Mouse (Mus musculus): ENCODE measurements at regions not wholly inside any gene's neighbourhood (a gene's known extent, or its start where the extent isn't known, plus 50 kb on each side); places are given as distances from the start of the nearest gene placed in this dataset.

DNA sequence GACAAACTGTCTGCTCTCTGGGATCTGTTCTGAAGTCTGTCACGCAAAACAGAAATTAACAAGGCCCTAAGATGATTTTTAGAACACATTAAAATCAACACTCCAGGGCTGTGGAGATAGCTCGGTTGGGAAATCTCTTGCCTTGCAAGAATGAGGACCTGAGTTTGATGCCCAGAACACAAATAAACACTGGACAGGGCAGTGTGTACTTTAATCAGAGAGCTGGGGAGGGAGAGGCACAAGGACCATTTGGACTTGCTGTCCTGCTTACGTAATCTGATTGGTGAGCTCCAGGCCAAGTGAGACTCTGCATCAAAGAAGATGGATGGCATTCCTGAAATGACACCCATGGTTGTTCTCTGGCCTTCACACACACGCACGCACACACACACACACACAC, 111.2 kb upstream of the Stac start:
- H3K4me3 ChIP-seq (replicated peaks), result no peak overlapping the region
- H3K27me3 ChIP-seq (replicated peaks), result no peaks in the 10 kb centered on the region
- no peaks in the 10 kb centered on the region for H3K9me3 ChIP-seq
- no peak overlapping the region for H3K9ac ChIP-seq
- WGBS, result 79% methylated on average over 5 of the region's 5 CpGs
- H3K36me3 ChIP-seq, result no peaks in the 10 kb centered on the region
- ATAC-seq, result no peak
- no peak overlapping the region for H3K4me2 ChIP-seq (replicated peaks)
- no peaks in the 10 kb centered on the region for H3K4me1 ChIP-seq (replicated peaks)
- no peak overlapping the region for H3K27ac ChIP-seq

GRCm38 (mm10) chr9:111800869-111801268, 110.7 kb upstream of the Stac start:
- Histone ChIP-seq H3K9me3 (no peaks in the 10 kb centered on the region), H3K27me3 (replicated peaks) (no peaks in the 10 kb centered on the region), H3K36me3 (no peaks in the 10 kb centered on the region), H3K9ac (no peak overlapping the region), H3K4me3 (replicated peaks) (no peak overlapping the region), H3K4me2 (replicated peaks) (no peak overlapping the region), H3K27ac (no peak overlapping the region), H3K4me1 (replicated peaks) (no peaks in the 10 kb centered on the region)
- ATAC-seq, result no peak
- WGBS, result 83% methylated on average over 5 of the region's 5 CpGs

- Histone ChIP-seq H3K36me3 (no peaks in the 10 kb centered on the region), H3K4me1 (replicated peaks) (no peaks in the 10 kb centered on the region), H3K4me3 (replicated peaks) (no peak overlapping the region), H3K9ac (no peak overlapping the region), H3K9me3 (no peaks in the 10 kb centered on the region), H3K27ac (no peak overlapping the region), H3K4me2 (replicated peaks) (no peak overlapping the region), H3K27me3 (replicated peaks) (no peaks in the 10 kb centered on the region)
- ATAC-seq, result no peak
- 77% methylated on average over 3 of the region's 3 CpGs for WGBS
These were observed 88.8 kb upstream of the Stac start for GRCm38 (mm10) chr9:111778981-111779380.

DNA sequence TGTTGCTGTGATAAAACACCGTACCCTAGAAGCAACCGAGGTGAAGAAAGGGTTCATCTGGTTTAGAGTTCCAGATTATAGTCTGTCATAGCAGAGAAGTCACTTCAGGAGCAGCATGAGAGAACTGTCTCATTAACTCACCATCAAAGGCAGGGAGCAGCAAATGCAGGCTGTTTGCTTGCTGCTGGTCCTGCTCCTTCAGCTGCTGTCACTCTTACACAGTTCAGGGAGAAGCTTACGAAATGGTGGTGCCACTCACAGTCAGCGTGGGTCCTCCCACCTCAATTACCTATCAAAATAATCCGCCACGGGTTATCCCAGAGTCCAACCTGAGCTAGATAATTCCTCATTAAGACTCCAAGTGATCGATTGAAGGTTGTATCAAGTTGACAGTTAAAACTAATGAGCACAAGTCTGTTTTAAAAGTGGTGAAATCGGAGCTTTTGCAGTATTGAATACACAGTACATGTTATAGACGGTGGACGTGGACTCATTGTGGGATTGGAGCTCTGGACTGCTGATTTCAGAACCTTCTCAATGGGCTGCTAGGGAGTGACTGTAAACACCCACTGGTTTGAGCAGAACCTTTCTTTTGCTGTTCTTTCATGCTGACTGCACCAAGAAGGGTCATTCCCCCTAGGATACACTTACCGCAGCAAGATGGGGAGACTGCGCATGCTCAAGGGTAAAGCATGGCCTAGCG, 87.4 kb upstream of the Stac start:
- 82% methylated on average over 13 of the region's 13 CpGs for WGBS
- no peak overlapping the region for H3K9ac ChIP-seq
- ATAC-seq, result no peak

DNA sequence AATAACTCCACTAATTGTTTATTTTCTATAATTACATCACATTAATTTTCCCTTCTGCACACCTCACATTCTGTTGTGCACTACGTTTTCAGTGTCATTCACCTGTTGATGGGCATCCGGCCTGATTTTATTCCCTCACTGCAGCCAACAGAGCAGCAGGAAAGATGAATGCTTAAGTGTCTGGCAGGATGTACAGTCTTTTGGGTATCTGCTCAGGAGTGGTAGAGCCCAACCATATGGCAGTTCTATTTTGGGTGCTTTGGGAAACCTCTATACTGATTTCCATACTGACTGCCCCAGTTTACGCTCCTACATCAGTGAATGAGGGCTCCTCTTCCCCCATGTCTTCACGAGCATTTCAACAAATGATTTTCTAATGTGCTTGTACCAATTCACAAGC, 84.1 kb upstream of the Stac start:
- no peak overlapping the region for H3K4me3 ChIP-seq (replicated peaks)
- 88% methylated on average over 4 of the region's 4 CpGs for WGBS
- ATAC-seq, result no peak
- no peak overlapping the region for H3K27ac ChIP-seq
- no peaks in the 10 kb centered on the region for H3K36me3 ChIP-seq
- no peak overlapping the region for H3K4me2 ChIP-seq (replicated peaks)
- no peaks in the 10 kb centered on the region for H3K9me3 ChIP-seq
- H3K4me1 ChIP-seq (replicated peaks), result no peaks in the 10 kb centered on the region
- H3K9ac ChIP-seq, result no peak overlapping the region
- no peaks in the 10 kb centered on the region for H3K27me3 ChIP-seq (replicated peaks)

More for the DNA sequence above, 87.4 kb upstream of the Stac start:
- Histone ChIP-seq H3K27me3 (replicated peaks) (no peaks in the 10 kb centered on the region), H3K4me2 (replicated peaks) (no peak overlapping the region), H3K4me3 (replicated peaks) (no peak overlapping the region), H3K36me3 (no peaks in the 10 kb centered on the region), H3K27ac (no peak overlapping the region), H3K4me1 (replicated peaks) (no peaks in the 10 kb centered on the region), H3K9me3 (no peaks in the 10 kb centered on the region)

- Histone ChIP-seq H3K9ac (no peak overlapping the region), H3K36me3 (no peaks in the 10 kb centered on the region), H3K4me2 (replicated peaks) (no peak overlapping the region), H3K27ac (no peak overlapping the region), H3K4me1 (replicated peaks) (no peaks in the 10 kb centered on the region), H3K4me3 (replicated peaks) (no peak overlapping the region), H3K9me3 (no peaks in the 10 kb centered on the region), H3K27me3 (replicated peaks) (no peaks in the 10 kb centered on the region)
- ATAC-seq, result no peak
- WGBS, result 68% methylated on average over 11 of the region's 11 CpGs
These were observed 72.7 kb upstream of the Stac start for GRCm38 (mm10) chr9:111762653-111763468.

GRCm38 (mm10) chr9:111755235-111755634, 65.1 kb upstream of the Stac start:
- H3K4me1 ChIP-seq (replicated peaks), result no peaks in the 10 kb centered on the region
- H3K27me3 ChIP-seq (replicated peaks), result no peaks in the 10 kb centered on the region
- H3K4me2 ChIP-seq (replicated peaks), result no peak overlapping the region
- no peaks in the 10 kb centered on the region for H3K36me3 ChIP-seq
- WGBS, result 76% methylated on average over 10 of the region's 10 CpGs
- no peaks in the 10 kb centered on the region for H3K9me3 ChIP-seq
- ATAC-seq, result no peak
- no peak overlapping the region for H3K4me3 ChIP-seq (replicated peaks)
- H3K9ac ChIP-seq, result no peak overlapping the region
- no peak overlapping the region for H3K27ac ChIP-seq

GRCm38 (mm10) chr9:111746151-111746550, 56.0 kb upstream of the Stac start:
- H3K9ac ChIP-seq, result no peak overlapping the region
- H3K27ac ChIP-seq, result no peak overlapping the region
- H3K4me2 ChIP-seq (replicated peaks), result no peak overlapping the region
- H3K9me3 ChIP-seq, result no peaks in the 10 kb centered on the region
- no peaks in the 10 kb centered on the region for H3K27me3 ChIP-seq (replicated peaks)
- no peaks in the 10 kb centered on the region for H3K4me1 ChIP-seq (replicated peaks)
- H3K36me3 ChIP-seq, result no peaks in the 10 kb centered on the region
- WGBS, result 84% methylated on average over 6 of the region's 6 CpGs
- no peak for ATAC-seq
- H3K4me3 ChIP-seq (replicated peaks), result no peak overlapping the region

GRCm38 (mm10) chr9:111745206-111745605, 55.1 kb upstream of the Stac start:
- H3K36me3 ChIP-seq, result no peaks in the 10 kb centered on the region
- H3K4me3 ChIP-seq (replicated peaks), result no peak overlapping the region
- H3K27ac ChIP-seq, result no peak overlapping the region
- H3K4me2 ChIP-seq (replicated peaks), result no peak overlapping the region
- H3K9ac ChIP-seq, result no peak overlapping the region
- H3K27me3 ChIP-seq (replicated peaks), result no peaks in the 10 kb centered on the region
- H3K4me1 ChIP-seq (replicated peaks), result no peaks in the 10 kb centered on the region
- H3K9me3 ChIP-seq, result no peaks in the 10 kb centered on the region
- WGBS, result 50% methylated on average over 3 of the region's 3 CpGs
- no peak for ATAC-seq

All from intestine, embryonic 15.5 days (tissue).